Mouse (Mus musculus) lung, postnatal 0 days (tissue): ENCODE results near the gene Mast4. TPM values are rescaled to one million over a fixed set of nuclear protein-coding genes. Genes with fewer than 3 reads are reported as not detected.

Experiments
- ATAC-seq: fragments of 200-750 bp; cut with Nextera tagmentation; 2 replicates; pipeline ENCODE4 v1.8.0; 2017; ENCODE audit warnings: moderate library complexity
- DNase-seq: peaks from one replicate; pipeline ENCODE4 v3.0.0-alpha.2; 2016; ENCODE audit warnings: low spot score
- H3K27ac ChIP-seq: fragments of 300-500 bp; sonication (generic); 2 replicates; pipeline ENCODE4 v1.5.1; 2014; ENCODE audit warnings: antibody characterized with exemption, mild to moderate bottlenecking, low read length, mixed read lengths
- H3K27me3 ChIP-seq: fragments of 300-500 bp; sonication (generic); replicated peaks from 2 replicates; pipeline ENCODE4 v1.6.1; 2014; ENCODE audit warnings: low read length, mixed read lengths; ENCODE audit not compliant: insufficient read depth
- H3K36me3 ChIP-seq: fragments of 300-500 bp; sonication (generic); 2 replicates; pipeline ENCODE4 v1.6.1; 2014; ENCODE audit warnings: low read length, mixed read lengths; ENCODE audit not compliant: insufficient read depth
- H3K4me1 ChIP-seq: fragments of 300-500 bp; sonication (generic); 2 replicates; pipeline ENCODE4 v1.6.1; 2014; ENCODE audit warnings: antibody characterized with exemption, low read depth, low read length, mixed read lengths; ENCODE audit not compliant: insufficient read depth
- H3K4me2 ChIP-seq: fragments of 300-500 bp; sonication (generic); replicated peaks from 2 replicates; pipeline ENCODE4 v1.6.1; 2014; ENCODE audit warnings: low read depth, mild to moderate bottlenecking, low read length, moderate library complexity, mixed read lengths
- H3K4me3 ChIP-seq: fragments of 300-500 bp; sonication (generic); 2 replicates; pipeline ENCODE4 v1.5.1; 2014; ENCODE audit warnings: low read depth, low read length
- H3K9ac ChIP-seq: fragments of 300-500 bp; sonication (generic); replicated peaks from 2 replicates; pipeline ENCODE4 v1.6.1; 2014; ENCODE audit warnings: low read depth, mild to moderate bottlenecking
- H3K9me3 ChIP-seq: fragments of 300-500 bp; sonication (generic); 2 replicates; pipeline ENCODE4 v1.6.1; 2016; ENCODE audit warnings: low read length, mixed read lengths
- CTCF ChIP-seq: IDR thresholded peaks from 2 replicates; pipeline ENCODE4 v1.5.1; 2016; ENCODE audit warnings: antibody characterized with exemption, mild to moderate bottlenecking
- EP300 ChIP-seq: IDR thresholded peaks from 2 replicates; pipeline ENCODE4 v1.6.1; 2016; ENCODE audit warnings: antibody characterized with exemption, mild to moderate bottlenecking, control low read depth
- WGBS: fragments of 180-500 bp; shearing (Covaris S2); extraction: QIAGEN DNeasy Blood & Tissue Kit; methylation state at CpG from one replicate; pipeline ENCODE4 v1.1.7; 2014; 5-methylcytosine and 5-hydroxymethylcytosine counted together
- polyA plus RNA-seq: library from polyadenylated mRNA; unstranded; fragments of >200 nt; fragmentation: Nextera tagmentation; extraction: Ambion mirVana; gene quantifications from 2 replicates; pipeline ENCODE4 v1.2.1, GENCODE M21; 2015

Gene Mast4
- polyA plus RNA-seq, 1 experiment from 2014 or later, result 15.5 TPM

- Histone ChIP-seq H3K4me2 (no peak overlapping the region), H3K9ac (no peak overlapping the region), H3K4me3 (no peak overlapping the region), H3K9me3 (no peaks in the 10 kb centered on the region), H3K4me1 (no peaks in the 10 kb centered on the region), H3K36me3 (no peaks in the 10 kb centered on the region), H3K27me3 (no peaks in the 10 kb centered on the region), H3K27ac (no peak overlapping the region)
- WGBS, result 81% methylated on average over 8 of the region's 8 CpGs
- ATAC-seq, result no peak
- TF ChIP-seq EP300 (no peak), CTCF (no peak)
- DNase-seq, result no peak
Measured at GRCm38 (mm10) chr13:103239654-103240053, 94.6 kb downstream of the Mast4 start.

GRCm38 (mm10) chr13:103238034-103238705, 96.1 kb downstream of the Mast4 start:
- H3K4me2 ChIP-seq, result no peak overlapping the region
- DNase-seq (no peak), ATAC-seq (no peak)
- no peaks in the 10 kb centered on the region for H3K4me1 ChIP-seq
- H3K36me3 ChIP-seq, result no peaks in the 10 kb centered on the region
- no peak overlapping the region for H3K27ac ChIP-seq
- H3K27me3 ChIP-seq, result no peaks in the 10 kb centered on the region
- H3K4me3 ChIP-seq, result no peak overlapping the region
- TF ChIP-seq EP300 (no peak), CTCF (no peak)
- H3K9ac ChIP-seq, result no peak overlapping the region
- no peaks in the 10 kb centered on the region for H3K9me3 ChIP-seq
- WGBS, result 90% methylated on average over 7 of the region's 7 CpGs

GRCm38 (mm10) chr13:103232171-103232570, 102.1 kb downstream of the Mast4 start:
- TF ChIP-seq CTCF (no peak), EP300 (no peak)
- ATAC-seq (no peak), DNase-seq (no peak)
- H3K27ac ChIP-seq, result no peak overlapping the region
- H3K4me1 ChIP-seq, result no peaks in the 10 kb centered on the region
- no peaks in the 10 kb centered on the region for H3K36me3 ChIP-seq
- no peaks in the 10 kb centered on the region for H3K27me3 ChIP-seq
- 87% methylated on average over 7 of the region's 7 CpGs for WGBS
- H3K4me3 ChIP-seq, result no peak overlapping the region
- no peak overlapping the region for H3K4me2 ChIP-seq
- H3K9me3 ChIP-seq, result no peaks in the 10 kb centered on the region
- H3K9ac ChIP-seq, result no peak overlapping the region

GRCm38 (mm10) chr13:103229069-103229468, 105.2 kb downstream of the Mast4 start:
- no peaks in the 10 kb centered on the region for H3K36me3 ChIP-seq
- WGBS, result 80% methylated on average over 4 of the region's 4 CpGs
- H3K4me3 ChIP-seq, result no peak overlapping the region
- ATAC-seq (no peak), DNase-seq (no peak)
- no peaks in the 10 kb centered on the region for H3K27me3 ChIP-seq
- no peaks in the 10 kb centered on the region for H3K4me1 ChIP-seq
- H3K4me2 ChIP-seq, result no peak overlapping the region
- TF ChIP-seq EP300 (no peak), CTCF (no peak)
- no peak overlapping the region for H3K9ac ChIP-seq
- no peaks in the 10 kb centered on the region for H3K9me3 ChIP-seq
- no peak overlapping the region for H3K27ac ChIP-seq

GRCm38 (mm10) chr13:103225895-103226815, 108.1 kb downstream of the Mast4 start:
- Histone ChIP-seq H3K36me3 (no peaks in the 10 kb centered on the region), H3K4me1 (no peaks in the 10 kb centered on the region), H3K9me3 (no peaks in the 10 kb centered on the region), H3K4me3 (no peak overlapping the region), H3K9ac (no peak overlapping the region), H3K27ac (no peak overlapping the region), H3K27me3 (no peaks in the 10 kb centered on the region), H3K4me2 (no peak overlapping the region)
- ATAC-seq (0 out of 2 replicates have a peak, but pooled peaks have one; percentile 16), DNase-seq (no peak)
- WGBS, result 58% methylated on average over 17 of the region's 17 CpGs
- TF ChIP-seq EP300 (no peak), CTCF (no peak)

- DNase-seq (no peak), ATAC-seq (no peak)
- H3K27me3 ChIP-seq, result no peaks in the 10 kb centered on the region
- H3K9me3 ChIP-seq, result no peaks in the 10 kb centered on the region
- no peaks in the 10 kb centered on the region for H3K36me3 ChIP-seq
- H3K4me1 ChIP-seq, result no peaks in the 10 kb centered on the region
- no peak overlapping the region for H3K9ac ChIP-seq
- 58% methylated on average over 11 of the region's 11 CpGs for WGBS
- no peak overlapping the region for H3K4me2 ChIP-seq
- H3K27ac ChIP-seq, result no peak overlapping the region
- no peak for TF ChIP-seq CTCF
- TF ChIP-seq EP300, result no peak
- no peak overlapping the region for H3K4me3 ChIP-seq
Measured at GRCm38 (mm10) chr13:103225217-103225894, 108.9 kb downstream of the Mast4 start.
